Mouse (Mus musculus): ENCODE results near the gene Wdr31. TPM values are rescaled to one million over a fixed set of nuclear protein-coding genes. Genes with fewer than 3 reads are reported as not detected.
"Not testable (repeated sequence)": the region's sequence is repeated elsewhere in the genome, so short reads cannot be mapped to it uniquely, and the experiment has no call there.

The Wdr31 gene
- total RNA-seq, 2 experiments from 2014 or later: 7.6 TPM

DNA sequence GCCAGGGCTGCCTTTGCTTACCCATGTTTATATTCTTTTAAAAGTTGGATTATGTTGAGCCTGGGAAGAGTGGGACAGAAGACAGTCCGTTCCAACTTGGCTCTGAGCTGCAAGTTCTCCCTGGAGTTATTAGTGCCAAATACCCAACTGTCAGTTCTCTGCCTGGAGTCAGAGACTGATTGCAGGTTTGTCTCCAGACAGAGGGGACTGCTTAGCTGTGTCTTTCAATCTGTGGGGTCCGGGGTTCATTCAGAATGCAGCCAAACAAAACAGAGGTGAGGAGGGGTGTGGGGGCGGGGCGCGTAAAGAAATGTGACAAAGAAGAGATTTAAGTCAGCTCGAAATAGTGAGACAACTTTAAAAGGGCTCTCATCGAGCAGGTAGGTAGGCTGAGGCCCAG, 30.8 kb upstream of the Wdr31 start:
- intact Hi-C loops (cut with DNase I): loop anchor here (2.0 kb wide), 1 partner anchor 71 kb away; no protein-coding TSS in a partner anchor
- DNase-seq (ENCODE audit: low spot score in 2 of 2): no peak

DNA sequence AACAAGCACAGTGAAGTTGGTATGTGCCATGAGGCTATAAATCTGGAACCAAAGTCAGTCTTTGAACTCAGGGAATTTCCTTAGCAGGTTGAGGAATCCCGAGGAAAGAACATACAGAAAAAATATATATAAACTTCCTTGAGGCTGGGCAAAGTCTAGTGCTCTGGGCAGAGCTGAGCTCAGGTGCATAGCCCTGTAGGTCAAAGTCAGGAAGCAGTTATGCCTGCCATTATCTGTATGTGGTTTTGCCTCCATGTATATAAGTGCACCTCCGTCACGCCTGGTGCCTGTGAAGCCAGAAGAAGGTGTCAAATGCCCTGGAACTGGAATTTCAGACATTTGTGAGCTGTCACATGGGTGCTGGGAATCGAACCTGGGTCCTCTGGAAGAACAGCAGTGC, 30.1 kb upstream of the Wdr31 start:
- intact Hi-C loops (cut with DNase I): loop anchor here (2.0 kb wide), 1 partner anchor 70 kb away; no protein-coding TSS in a partner anchor
- no peak for DNase-seq (ENCODE audit: low spot score in 2 of 2)

DNA sequence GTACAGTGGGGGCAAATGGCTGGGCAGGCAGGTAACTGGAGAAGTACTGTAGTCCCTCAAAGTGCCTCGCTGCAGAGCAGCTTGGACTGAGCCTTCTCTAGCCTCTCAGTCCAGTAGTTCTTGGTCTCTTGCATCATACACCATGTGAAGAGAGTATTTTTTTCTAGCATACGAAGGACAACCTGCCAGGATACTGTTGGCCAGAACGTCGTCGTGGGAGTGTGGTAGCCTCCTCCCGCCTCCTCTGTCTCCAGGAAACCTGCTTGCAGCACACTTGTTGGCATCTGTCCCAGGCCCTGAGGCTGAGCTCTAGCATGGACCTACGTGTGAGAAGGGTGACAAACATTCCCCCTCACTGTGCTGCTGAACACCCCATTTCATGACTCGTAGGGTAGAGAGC, 26.1 kb upstream of the Wdr31 start:
- peak; percentile 62 to 89 for DNase-seq (ENCODE audit: low spot score in 2 of 2)
- intact Hi-C loops (cut with DNase I): no loop called here

DNA sequence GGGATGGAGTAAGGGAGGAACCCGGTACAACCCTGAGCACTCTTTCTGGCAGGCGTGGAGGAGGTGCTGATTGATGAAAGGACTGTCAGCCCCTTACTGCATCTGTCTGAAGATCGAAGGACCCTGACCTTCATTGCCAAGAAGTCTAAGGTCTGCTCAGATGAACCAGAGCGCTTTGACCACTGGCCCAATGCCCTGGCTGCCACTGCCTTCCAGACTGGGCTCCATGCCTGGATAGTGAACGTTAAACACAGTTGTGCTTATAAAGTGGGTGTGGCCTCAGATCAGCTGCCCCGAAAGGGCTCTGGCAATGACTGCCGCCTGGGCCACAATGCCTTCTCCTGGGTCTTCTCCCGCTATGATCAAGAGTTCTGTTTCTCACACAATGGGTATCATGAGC, 25.2 kb upstream of the Wdr31 start:
- intact Hi-C loops (cut with DNase I): no loop called here
- DNase-seq (ENCODE audit: low spot score in 2 of 2): no peak

DNA sequence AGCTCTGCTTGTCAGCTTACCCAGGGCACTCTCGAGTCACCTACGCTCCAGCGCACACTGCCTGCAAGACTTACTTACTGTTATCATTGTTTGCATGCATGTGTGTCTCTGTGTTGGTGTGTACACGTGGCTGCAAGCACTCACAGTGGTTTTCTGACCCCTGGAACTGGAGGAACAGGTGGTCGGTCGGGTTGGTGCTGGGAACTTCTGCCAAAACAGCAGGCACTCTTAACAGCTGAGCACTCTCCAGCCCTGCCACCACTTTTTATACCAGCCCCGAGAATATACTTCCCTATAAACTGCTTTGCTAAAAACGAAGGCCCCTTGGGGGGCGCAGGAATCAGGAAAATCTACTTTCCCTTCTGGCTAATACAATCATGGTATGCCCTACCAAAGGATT, 23.5 kb upstream of the Wdr31 start:
- DNase-seq (ENCODE audit: low spot score in 2 of 2): no peak

DNA sequence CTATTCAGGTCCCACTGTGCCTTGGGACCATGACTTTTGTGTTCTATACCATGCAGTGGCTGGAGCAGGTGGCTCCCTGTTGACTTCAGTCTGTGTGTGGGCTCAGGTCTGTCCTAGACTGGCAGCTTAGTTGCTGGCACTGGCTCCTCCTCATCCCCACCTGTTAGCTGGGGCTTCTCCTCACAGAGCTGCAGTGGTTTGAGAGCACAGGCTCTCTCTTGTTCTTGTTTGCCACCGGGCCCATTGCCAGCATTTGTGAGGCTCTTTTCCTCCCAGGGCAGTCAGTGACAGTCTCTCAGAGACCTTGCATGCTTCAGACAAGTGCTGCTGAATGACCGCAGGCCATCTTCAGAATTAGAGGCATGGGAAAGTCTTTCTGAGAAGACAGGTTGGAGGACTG, 22.0 kb upstream of the Wdr31 start:
- intact Hi-C loops (cut with DNase I): no loop called here
- peak in 1 of 2 experiments; percentile 43 for DNase-seq (ENCODE audit: low spot score in 2 of 2)

More for the DNA sequence above, 23.5 kb upstream of the Wdr31 start:
- intact Hi-C loops (cut with DNase I): no loop called here

DNA sequence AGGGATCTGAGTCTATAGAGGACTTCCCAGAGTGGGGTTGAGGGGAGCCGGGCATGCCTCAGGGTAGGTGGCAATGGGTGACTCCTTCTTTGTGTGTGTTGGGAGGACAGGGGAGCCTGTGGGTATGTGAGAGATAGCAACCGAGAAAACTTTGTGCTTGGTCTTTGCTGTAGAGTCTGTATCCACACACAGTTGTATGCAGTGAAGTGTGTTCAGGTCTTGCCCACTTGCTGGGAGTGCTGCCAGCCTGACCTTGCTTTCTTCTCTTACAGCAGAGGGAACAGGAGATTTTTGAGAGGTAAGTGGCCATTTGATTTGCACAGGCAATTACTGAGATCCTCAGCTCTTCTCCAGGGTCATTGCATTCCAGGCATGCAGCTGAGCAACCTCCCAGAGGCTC, 17.2 kb upstream of the Wdr31 start:
- intact Hi-C loops (cut with DNase I): no loop called here
- no peak for DNase-seq (ENCODE audit: low spot score in 2 of 2)

DNA sequence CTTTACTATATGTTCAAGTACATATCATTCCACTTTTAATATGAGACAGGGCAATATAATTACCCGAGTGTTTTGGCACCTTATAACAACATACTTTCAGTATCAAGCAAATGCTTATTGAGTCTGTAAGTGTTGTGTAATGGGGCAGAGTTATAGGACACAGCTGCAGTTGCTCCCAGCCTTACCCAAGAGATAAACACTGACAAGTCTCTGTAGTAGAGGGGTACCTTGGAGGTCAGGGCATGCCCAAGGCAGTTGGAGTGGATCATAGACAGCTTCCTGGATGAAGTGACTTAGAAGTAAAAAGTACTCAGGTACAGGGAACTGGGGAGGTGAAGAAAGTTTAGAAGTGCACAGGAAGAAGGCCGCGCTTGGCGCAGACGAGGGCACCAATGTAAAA, 16.5 kb upstream of the Wdr31 start:
- DNase-seq (ENCODE audit: low spot score in 2 of 2): no peak
- intact Hi-C loops (cut with DNase I): no loop called here

DNA sequence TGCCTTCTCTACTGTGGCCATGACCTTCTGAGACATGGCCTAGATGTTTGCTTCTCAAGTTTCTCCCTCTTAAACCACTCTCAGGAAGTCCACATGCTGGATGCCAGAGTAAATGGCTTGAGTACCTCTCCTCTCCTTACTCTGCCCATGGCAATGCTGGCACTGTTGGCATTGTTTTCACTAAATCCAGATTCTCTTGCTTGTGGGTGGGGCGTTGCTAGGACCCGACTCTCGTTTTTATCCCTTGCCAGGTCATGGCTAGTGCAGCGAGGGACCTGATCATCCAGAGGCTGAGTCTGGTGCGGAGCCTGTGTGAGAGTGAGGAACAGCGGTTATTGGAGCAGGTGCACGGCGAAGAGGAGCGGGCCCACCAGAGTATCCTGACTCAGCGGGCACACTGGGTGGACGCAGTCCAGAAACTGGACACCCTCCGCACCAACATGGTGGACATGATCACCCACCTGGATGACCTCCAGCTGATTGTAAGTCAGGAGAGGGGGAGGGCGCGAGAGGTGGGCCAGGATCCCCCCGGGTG, 15.5 kb upstream of the Wdr31 start:
- no peak for DNase-seq (ENCODE audit: low spot score in 2 of 2)
- intact Hi-C loops (cut with DNase I): no loop called here

DNA sequence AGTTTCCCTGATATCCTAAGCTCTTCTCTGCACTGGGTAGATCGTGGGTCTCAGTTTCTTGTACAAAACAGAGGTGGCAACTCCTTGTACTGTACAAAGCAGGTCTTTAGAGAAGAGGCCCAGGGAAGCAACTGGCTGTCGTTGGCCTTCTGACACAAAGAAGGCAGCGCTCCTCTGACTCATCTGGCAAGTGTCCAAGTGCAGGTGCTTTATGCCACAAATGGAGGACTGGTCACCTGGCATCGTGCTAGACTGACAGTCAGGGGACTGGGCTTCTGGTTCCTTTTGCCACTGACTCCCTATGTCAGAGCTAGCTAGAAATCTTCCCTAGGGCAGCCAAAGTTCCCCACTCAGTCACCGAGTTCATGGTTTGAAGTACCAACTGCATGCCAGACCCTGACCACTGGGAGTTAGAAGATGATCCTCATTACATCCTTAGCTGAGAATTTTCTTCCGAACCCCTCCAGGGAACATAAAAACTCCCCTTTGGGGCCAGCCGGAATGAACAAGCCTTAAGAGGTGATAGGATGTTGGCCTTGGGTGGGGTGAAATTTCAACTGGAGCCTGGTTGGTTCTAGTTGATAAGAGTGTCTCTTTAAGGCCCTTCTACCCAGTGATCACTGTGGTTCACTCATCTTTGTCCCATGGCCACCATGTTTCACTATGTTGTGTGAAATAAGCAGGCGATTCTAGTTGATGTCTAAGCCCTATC, 14.9 kb upstream of the Wdr31 start:
- intact Hi-C loops (cut with DNase I): no loop called here
- DNase-seq (ENCODE audit: low spot score in 2 of 2): no peak

DNA sequence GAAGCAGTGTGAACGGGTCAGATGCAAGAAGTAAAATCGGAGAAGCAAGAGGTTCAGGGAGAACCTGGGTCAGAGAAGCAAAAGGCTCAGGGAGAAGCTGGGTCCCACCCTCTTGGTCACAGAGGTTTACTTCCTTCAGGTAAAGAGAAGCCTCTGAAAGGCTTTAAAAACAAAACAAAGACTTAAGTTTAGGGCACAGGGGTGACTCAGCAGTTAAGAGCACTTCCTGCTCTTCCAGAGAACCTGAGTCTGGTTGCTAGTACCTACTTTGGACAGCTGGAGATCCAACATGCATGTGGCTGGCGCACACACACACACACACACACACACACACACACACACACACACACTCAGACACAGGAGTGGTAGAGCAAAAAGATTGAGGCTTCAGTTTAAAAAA, 14.2 kb upstream of the Wdr31 start:
- intact Hi-C loops (cut with DNase I): no loop called here
- DNase-seq (ENCODE audit: low spot score in 2 of 2): no peak

DNA sequence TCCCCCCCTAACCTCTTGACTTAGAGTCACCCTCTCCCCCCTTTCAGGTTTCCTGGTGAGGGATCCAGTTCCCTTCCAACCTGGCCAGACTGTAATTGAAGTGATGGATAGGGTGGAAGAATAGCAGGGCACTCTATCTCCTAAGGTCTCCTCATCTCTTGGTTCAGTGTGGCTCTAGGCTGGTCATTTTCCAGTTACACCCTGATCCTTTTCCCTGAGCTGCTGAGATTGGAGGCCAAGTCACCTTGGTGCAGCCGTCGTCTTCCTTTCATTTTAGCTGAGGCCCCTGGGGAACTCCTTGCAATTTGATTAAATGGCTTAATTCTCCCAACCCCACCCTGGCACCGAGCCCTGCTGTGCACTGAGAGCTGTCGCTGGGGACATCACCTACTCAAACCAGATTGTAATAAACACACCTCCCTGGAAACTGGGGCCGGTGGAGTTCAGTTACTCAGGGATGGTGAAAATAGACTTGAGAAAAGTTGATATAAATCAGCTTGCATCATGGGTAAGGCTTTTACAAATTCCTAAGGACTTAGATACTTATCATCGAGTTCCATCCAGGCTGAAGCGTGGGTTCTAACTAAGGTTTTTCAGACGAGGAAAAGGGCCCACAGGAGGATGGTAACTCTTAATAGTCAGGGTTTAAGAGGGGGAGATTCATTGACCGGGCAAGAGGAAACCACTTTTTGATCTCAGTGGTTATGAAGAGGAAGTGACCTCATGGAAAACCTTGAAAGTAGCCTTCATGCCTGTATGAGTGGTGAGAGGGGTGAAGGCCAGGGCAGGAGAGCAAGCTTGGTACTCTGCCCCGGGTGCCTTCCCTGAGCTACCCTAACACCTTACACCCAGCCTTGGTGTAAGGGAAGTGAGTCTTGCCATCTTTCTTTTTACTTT, 10.3 kb upstream of the Wdr31 start:
- intact Hi-C loops (cut with DNase I): no loop called here
- DNase-seq (ENCODE audit: low spot score in 2 of 2): no peak

DNA sequence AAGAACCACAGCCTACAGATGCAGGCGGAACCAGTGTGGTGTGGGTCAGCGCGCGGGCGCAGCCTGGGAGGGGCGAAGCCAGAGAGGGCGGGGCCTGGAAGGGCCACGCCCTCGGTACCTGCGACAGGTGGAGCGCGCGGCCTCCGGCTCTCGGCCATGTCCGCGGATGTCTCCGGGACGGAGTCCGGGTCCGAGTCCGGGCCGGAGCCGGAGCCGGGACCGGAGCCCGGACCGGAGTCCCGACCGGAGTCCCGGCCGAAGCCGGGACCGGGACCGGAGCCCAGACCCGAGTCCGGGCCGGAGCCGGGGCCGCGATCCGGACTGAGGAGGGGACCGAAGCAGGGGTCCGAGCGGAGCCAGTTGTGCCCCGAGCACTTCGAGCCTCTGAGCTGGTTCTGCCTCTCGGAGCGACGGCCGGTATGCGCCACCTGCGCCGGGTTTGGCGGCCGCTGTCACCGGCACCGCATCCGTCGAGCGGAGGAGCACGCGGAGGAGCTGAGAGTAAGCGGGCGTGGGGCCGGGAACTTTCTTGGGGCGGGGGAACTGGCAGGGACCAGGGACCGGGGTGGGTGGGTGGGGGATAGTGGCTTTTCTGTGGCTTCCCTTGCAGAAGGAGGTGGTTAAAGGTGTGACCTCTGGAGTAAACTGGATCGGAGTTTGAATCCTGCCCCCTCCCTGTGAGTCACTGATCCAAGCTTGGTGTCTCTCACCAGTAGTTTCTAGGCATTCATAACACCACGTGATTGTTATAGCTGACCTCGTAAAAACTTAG, 9.4 kb upstream of the Wdr31 start, which contains the start of gene Bspry:
TSS of gene Bspry (plus strand) at position 117 of the 772 bp plus-strand sequence.
- no peak for DNase-seq (ENCODE audit: low spot score in 2 of 2)
- intact Hi-C loops (cut with DNase I): no loop called here

DNA sequence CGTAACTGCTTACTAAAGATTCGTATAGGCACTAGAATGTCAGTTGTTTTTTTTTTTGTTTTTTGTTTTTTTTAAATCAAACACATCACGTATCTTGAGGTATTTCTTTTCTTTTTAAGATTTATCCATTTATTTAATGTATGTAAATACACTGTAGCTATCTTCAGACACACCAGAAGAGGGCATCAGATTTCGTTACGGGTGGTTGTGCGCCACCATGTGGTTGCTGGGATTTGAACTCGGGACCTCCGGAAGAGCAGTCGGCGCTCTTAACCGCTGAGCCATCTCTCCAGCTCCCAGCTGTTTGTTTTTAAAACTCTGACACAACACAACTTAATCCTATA, 8.9 kb upstream of the Wdr31 start:
- intact Hi-C loops (cut with DNase I); DNase-seq (ENCODE audit: low spot score in 2 of 2): not testable (repeated sequence)

DNA sequence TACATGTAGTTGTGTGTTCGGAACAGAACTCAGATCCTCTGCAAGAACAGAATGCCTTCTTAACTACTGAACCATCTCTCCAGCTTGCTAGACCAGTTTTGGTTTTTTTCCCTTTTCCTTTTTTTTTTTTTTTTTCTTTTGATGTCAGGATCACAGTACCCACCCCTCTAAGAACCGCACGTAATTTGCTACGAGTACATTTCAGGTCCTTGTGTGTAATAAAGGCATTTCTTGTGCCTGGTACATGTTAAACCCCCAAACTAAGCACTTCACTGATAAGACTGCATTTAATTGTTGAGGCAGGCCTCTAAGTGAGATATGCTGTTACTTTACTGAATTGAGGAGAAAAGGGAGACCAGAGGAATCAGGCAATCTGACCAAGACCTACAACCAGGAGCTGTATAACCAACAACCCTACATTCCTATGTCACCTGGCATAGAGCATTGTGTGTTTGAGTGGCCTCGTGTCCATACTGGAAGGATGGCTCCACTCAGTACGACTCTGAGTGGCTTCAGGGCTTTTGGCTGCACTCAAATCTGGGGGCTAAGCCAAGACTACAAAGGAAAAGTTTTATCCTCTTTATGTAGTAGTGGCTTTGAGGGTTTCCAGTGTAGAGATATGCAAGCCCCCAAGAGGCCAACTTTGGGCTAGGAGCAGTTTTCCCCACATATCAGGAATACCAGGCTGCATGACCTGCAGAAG, 7.0 kb upstream of the Wdr31 start:
- intact Hi-C loops (cut with DNase I): no loop called here
- DNase-seq (ENCODE audit: low spot score in 2 of 2): no peak

DNA sequence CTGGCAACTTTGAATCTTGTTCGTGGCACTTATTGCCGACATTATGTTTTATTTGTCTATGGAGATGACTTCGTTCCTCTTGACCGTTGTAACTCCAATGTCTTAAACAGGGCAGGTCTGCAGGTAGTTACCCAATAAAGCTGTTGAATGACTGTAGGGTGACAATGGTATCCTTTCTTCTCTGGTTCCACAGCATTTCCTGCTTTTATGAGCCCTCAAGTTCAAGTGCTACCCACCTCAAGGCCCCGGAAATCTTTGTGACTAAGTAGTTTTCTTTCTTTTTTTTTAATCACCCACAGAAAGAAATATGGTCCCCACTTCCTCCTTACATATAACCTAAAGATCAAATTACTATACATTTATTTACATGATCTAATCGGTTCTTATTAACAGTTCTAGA, 5.1 kb upstream of the Wdr31 start:
- DNase-seq (ENCODE audit: low spot score in 2 of 2): no peak
- intact Hi-C loops (cut with DNase I): no loop called here

DNA sequence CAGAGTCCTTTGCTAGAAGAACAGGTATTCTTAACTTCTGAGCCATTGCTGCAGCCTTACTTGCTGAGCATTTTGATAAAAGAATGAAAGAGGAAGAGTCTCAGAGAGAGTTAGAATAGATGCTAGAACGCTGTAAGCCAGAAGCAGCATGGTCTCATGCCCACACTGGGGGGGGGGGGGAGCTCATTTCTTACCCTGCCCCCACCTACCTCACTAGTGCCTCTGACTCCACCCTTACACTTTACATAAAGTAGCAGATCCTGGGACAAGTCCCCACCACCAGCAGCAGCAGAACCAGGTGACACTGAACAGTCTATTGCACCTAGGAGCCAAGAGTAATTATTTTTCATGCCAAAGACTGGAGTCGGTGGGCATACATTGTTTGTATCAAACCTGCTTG, 4.4 kb upstream of the Wdr31 start:
- no peak for DNase-seq (ENCODE audit: low spot score in 2 of 2)
- intact Hi-C loops (cut with DNase I): no loop called here

DNA sequence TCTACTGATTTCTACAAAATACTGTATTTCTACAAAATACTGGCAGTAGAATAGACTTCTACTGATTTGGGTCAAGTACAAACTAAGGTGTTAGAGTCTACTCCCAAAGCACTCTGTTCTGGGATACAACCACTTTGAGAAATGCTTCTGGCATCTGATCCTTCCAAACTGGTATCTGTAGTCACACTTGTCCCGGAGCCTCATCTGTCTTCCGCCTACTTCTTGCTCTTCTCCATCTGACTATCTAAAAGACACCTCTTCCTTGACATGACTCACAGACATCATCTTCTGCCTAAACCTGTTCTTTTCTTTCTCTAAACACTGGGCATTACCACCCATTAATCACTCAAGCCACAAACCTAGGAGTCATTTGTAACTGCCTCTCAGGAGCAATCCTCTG, 1.4 kb upstream of the Wdr31 start:
- intact Hi-C loops (cut with DNase I): no loop called here
- DNase-seq (ENCODE audit: low spot score in 2 of 2): peak; percentile 10 to 86

DNA sequence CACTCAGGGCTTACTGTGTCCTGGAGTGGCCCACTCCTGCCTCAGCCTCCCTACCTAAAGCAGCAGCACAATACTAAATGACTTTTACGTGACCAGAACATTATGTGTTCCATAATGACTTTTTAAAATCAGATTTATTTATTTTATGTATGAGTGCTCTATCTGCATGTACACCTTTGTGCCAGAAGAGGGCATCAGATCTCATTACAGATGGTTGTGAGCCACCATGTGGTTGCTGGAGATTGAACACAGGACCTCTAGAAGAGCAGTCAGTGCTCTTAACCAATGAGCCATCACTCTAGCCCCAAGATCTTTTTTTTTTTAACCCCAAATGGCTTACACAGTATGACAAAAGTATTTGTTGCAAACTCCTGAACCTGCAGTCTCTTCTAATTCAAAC, 2.5 kb downstream of the Wdr31 start:
- no peak for DNase-seq (ENCODE audit: low spot score in 2 of 2)
- intact Hi-C loops (cut with DNase I): no loop called here

Data from left cerebral cortex, postnatal 25 days (tissue).